Mouse (Mus musculus) kidney, embryonic 15.5 days (tissue): ENCODE results near the gene Cox7a1. TPM values are rescaled to one million over a fixed set of nuclear protein-coding genes. Genes with fewer than 3 reads are reported as not detected.
"Not testable (repeated sequence)": the region's sequence is repeated elsewhere in the genome, so short reads cannot be mapped to it uniquely, and the experiment has no call there.

ENCODE experiments used
- ATAC-seq: fragments of 200-750 bp; cut with Nextera tagmentation; replicated peaks from 2 replicates; pipeline ENCODE4 v1.8.0; 2017; ENCODE audit warnings: moderate TSS enrichment; ENCODE audit not compliant: low FRiP score
- H3K27ac ChIP-seq: fragments of 300-500 bp; sonication (generic); 2 replicates; pipeline ENCODE4 v1.5.1; 2015; ENCODE audit warnings: mild to moderate bottlenecking, inconsistent platforms
- H3K27me3 ChIP-seq: fragments of 300-500 bp; sonication (generic); 2 replicates; pipeline ENCODE4 v1.6.1; 2015; ENCODE audit warnings: inconsistent platforms
- H3K36me3 ChIP-seq: fragments of 300-500 bp; sonication (generic); 2 replicates; pipeline ENCODE4 v1.6.1; 2015; ENCODE audit warnings: inconsistent platforms
- H3K4me1 ChIP-seq: fragments of 300-500 bp; sonication (generic); 2 replicates; pipeline ENCODE4 v1.6.1; 2015; ENCODE audit warnings: inconsistent platforms
- H3K4me2 ChIP-seq: fragments of 300-500 bp; sonication (generic); 2 replicates; pipeline ENCODE4 v1.6.1; 2015; ENCODE audit warnings: moderate library complexity, mild to moderate bottlenecking, inconsistent platforms
- H3K4me3 ChIP-seq: fragments of 300-500 bp; sonication (generic); replicated peaks from 2 replicates; pipeline ENCODE4 v1.5.1; 2015; ENCODE audit warnings: mild to moderate bottlenecking, inconsistent platforms
- H3K9ac ChIP-seq: fragments of 300-500 bp; sonication (generic); 2 replicates; pipeline ENCODE4 v1.6.1; 2015; ENCODE audit warnings: mild to moderate bottlenecking, inconsistent platforms
- H3K9me3 ChIP-seq: fragments of 300-500 bp; sonication (generic); replicated peaks from 2 replicates; pipeline ENCODE4 v1.6.1; 2016; ENCODE audit warnings: inconsistent platforms
- WGBS: fragments of 180-500 bp; shearing (Covaris S2); methylation state at CpG from one replicate; pipeline ENCODE4 v1.1.7; 2015; ENCODE audit warnings: mixed read lengths; 5-methylcytosine and 5-hydroxymethylcytosine counted together
- polyA plus RNA-seq: library from polyadenylated mRNA; unstranded; fragments of >200 nt; fragmentation: Nextera tagmentation; extraction: Ambion mirVana; gene quantifications from 2 replicates; pipeline ENCODE4 v1.2.1, GENCODE M21; 2015

Gene Cox7a1
- polyA plus RNA-seq, 1 experiment from 2014 or later = 11.1 TPM

DNA sequence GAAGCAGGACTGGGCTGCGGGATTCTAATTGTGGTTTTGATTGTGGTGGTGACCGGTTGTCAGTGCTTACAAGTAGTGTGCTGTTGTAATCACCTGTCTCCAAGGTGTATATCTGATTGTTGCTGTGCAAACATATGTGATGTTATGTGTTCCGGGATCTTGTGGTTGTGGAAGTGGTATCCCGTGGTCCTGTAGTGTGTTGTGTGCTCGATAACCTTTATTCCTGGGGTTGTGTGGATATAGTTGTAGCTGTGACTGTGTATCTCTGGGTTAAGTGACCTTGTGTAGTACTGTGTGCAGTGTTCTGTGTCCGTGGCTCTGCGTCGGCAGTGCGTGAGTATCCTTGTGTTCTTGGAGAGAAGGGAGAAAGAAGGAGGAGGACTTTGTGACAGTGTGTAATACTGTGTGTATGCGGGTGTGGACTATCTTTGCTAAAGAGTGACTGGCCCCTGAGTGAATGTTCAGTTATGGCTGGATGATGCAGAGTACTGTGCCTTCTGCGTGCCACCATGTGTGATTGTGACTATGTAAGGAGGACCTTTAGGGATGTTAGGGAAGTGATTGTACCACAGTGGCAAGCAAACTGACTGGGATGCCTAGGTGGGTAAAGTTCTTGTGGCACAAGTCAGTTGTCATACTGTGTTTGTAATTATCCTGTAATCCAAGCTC, 13.5 kb upstream of the Cox7a1 start:
- Histone ChIP-seq H3K27me3 (no peaks in the 10 kb centered on the region), H3K9ac (peak overlapping the region; percentile 51), H3K4me2 (peak overlapping the region; percentile 73), H3K9me3 (peaks cover 17% of the 10 kb centered on the region), H3K4me3 (peak overlapping the region; percentile 69), H3K4me1 (peaks cover 10% of the 10 kb centered on the region), H3K36me3 (peaks cover 29% of the 10 kb centered on the region), H3K27ac (peak overlapping the region; percentile 94)
- peak; percentile 54 for ATAC-seq
- WGBS = 19% methylated on average over 11 of the region's 11 CpGs

DNA sequence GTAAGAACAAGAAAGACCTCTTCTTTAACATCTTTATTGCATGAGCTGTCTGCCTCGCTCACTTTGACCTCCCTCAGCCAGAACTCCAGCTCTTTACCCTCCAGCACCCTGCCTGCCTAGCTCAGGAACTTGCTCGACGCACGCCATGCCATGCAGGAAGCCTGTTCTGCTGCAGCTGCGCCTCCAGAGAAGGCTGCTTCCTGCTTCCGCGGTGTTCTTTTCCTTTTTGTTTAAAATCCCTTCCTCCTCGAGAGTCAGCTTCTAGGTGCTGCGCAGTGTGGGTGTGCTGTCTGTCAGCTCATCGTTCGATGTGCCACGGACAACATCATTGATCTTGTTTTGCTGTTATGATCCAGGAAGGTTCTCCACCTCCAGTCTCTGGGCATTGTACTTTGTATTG, 7.5 kb upstream of the Cox7a1 start:
- Histone ChIP-seq H3K4me1 (no peaks in the 10 kb centered on the region), H3K27ac (no peak overlapping the region), H3K4me2 (no peak overlapping the region), H3K9ac (no peak overlapping the region), H3K9me3 (no peaks in the 10 kb centered on the region), H3K36me3 (peaks cover 36% of the 10 kb centered on the region), H3K27me3 (no peaks in the 10 kb centered on the region), H3K4me3 (no peak overlapping the region)
- WGBS = 75% methylated on average over 12 of the region's 12 CpGs
- ATAC-seq = no peak

DNA sequence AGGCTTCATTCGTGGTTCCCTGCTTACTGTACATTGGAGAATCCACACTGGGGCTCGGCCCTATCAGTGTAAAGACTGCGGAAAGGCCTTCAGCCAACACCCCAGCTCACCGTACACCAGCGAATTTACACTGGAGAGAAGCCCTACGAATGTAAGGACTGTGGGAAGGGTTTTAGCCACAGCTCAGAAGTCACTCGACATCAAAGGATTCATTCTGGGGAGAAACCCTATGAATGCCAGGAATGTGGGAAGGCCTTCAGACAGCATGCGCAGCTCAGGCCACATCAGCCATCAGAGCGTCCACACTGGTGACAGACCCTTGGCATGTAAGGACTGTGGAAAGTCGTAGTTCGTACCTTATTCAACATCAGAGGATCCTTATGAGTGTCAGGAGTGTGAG, 5.7 kb upstream of the Cox7a1 start:
- Histone ChIP-seq H3K4me3 (no peak overlapping the region), H3K4me2 (no peak overlapping the region), H3K9me3 (no peaks in the 10 kb centered on the region), H3K36me3 (peaks cover 36% of the 10 kb centered on the region), H3K9ac (no peak overlapping the region), H3K4me1 (no peaks in the 10 kb centered on the region), H3K27me3 (no peaks in the 10 kb centered on the region), H3K27ac (no peak overlapping the region)
- 88% methylated on average over 11 of the region's 11 CpGs for WGBS
- ATAC-seq = no peak

DNA sequence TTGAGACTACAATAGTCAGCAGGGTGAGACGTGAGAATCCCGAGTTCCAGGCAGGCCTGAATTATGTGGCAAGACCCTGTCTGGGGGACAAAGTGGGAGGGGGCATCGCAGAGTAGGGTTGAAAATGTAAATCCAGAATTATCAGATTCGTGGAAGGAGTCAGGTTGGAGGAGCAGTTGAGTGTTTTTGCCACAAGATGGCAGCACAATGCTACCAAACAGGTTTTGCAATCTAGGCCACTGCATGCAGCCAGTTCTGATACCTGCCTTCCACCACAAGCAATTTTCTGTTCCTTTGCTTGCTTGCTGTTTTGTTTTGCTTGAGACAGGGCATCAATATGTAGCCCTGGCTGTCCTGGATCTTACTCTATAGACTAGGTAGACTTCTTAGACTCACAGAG, 2.6 kb upstream of the Cox7a1 start:
- Histone ChIP-seq H3K4me3 (no peak overlapping the region), H3K27me3 (no peaks in the 10 kb centered on the region), H3K9me3 (no peaks in the 10 kb centered on the region), H3K27ac (no peak overlapping the region), H3K36me3 (peaks cover 41% of the 10 kb centered on the region), H3K4me2 (no peak overlapping the region), H3K9ac (no peak overlapping the region), H3K4me1 (peaks cover 8% of the 10 kb centered on the region)
- 4% methylated on average over 4 of the region's 4 CpGs for whole genome bisulfite sequencing
- ATAC-seq = no peak

DNA sequence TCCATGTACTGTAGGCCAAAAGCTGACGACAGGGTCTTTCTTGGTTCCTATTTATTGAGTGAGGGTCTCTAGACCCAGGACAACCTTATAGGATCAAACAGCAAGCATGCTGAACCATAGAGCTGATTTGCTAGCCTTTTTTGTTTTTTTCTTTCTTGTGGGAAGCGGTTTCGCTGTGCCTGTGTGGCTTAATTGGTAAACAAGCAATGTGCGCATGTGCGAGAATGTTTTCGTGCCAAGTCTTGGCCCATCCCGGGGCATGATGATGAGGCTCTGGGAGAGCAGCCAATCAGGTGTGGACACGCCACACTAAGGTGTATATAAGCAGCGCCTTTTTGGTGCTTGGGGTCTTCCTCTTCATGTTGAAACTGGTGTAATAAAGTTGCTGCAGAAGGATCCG, 2.0 kb upstream of the Cox7a1 start:
- not testable (repeated sequence) for H3K9me3 ChIP-seq, ATAC-seq, H3K4me3 ChIP-seq, H3K27me3 ChIP-seq, H3K9ac ChIP-seq, H3K27ac ChIP-seq, H3K4me1 ChIP-seq, H3K4me2 ChIP-seq
- peaks cover 41% of the 10 kb centered on the region for H3K36me3 ChIP-seq
- WGBS = 92% methylated on average over 10 of the region's 10 CpGs

DNA sequence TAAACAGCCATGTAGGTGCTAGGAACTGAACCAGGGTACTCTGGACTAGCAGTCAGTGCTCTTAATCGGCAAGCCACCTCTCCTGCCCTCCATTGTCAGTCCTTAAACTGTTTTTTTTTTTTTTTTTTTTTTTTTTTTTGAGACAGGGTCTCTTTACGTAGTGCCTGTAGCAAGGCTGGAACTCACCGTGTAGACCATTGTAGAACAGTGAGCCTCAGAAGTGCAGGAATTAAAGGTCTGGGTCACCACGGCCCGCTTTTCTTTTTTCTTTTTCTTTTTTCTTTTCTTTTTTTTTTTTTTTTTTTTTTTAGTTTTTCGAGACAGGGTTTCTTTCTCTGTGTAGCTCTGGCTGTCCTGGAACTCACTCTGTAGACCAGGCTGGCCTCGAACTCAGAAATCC, 755 bp upstream of the Cox7a1 start:
- not testable (repeated sequence) for H3K4me3 ChIP-seq, ATAC-seq, H3K4me2 ChIP-seq, H3K27ac ChIP-seq, H3K4me1 ChIP-seq, H3K9ac ChIP-seq, H3K9me3 ChIP-seq, H3K27me3 ChIP-seq
- H3K36me3 ChIP-seq = peaks cover 44% of the 10 kb centered on the region
- WGBS = 82% methylated on average over 6 of the region's 7 CpGs

DNA sequence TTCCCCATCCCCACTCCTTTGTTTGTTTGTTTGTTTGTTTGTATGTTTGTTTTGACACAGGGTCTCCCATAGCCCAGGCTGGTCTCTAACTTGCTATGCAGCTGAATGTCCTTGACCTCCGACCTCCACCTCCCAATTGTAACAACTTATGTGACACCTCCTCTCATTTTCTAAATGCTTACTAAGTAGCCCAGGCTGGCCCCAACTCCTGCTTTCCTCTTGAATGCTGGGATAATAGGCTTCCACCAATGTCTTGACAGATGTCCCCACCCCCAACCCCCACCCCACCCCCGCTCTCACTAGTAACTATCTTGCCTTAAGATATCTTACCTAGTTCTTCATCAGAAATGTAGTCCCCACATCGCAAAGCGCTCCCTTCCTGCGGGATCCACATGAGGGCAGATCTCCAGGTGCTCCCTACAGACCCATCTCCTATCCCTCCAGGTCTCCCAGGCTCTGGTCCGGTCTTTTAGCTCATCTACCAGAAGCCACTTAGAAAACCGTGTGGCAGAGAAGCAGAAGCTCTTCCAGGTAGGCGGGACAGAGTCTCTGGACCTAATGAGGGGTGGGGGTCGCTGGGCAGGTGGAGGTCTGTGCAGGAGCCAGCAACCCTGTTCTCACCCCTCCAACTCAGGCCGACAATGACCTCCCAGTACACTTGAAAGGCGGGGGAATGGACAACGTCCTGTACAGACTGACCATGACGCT, 851 bp downstream of the Cox7a1 start:
- ATAC-seq = no peak
- Histone ChIP-seq H3K4me3 (peak overlapping the region; percentile 32; the same call in 1 of the 2 replicates), H3K4me1 (peaks cover 8% of the 10 kb centered on the region), H3K27me3 (no peaks in the 10 kb centered on the region), H3K27ac (no peak overlapping the region), H3K36me3 (peaks cover 45% of the 10 kb centered on the region), H3K4me2 (peak overlapping the region; percentile 60), H3K9me3 (no peaks in the 10 kb centered on the region), H3K9ac (peak overlapping the region; percentile 39; the same call in 1 of the 2 replicates)
- 74% methylated on average over 13 of the region's 13 CpGs for WGBS

DNA sequence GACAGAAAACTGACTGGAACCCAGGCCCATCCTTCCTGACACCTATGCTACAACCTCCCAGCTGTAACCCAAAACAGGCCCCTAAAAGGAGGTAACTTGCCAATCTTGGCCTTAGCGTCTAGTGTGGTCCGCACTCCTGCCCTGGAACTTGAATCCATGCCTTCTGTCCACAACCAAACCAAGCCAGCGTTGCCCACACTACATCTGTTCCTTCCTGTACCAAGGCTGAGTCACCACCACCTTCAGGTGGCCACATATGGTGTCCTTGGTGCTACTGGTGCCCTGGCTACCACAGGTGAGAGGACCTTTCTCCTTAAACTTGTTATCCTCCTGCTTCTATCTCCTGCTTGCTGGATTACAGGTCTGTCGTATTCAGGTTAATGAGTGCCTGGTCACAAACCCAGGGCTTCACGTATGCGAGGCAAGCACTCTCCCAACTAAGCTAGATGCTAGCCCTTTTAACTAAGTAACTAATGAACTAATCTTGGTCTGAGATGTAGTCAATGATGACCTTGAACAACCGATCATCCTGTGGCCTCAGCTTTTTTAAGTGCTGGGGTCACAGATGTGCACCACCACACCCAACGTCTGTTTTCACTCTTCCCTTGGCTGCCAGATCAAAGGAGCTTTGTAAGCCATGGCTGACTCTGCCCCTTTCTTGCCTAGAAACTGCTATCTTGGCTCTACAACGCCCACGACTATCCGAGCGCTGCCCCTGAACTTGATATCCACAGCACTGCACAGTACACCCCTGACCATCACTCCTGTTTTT, 4.6 kb downstream of the Cox7a1 start:
- no peak overlapping the region for H3K27ac ChIP-seq
- 71% methylated on average over 12 of the region's 12 CpGs for WGBS
- no peak overlapping the region for H3K4me3 ChIP-seq
- H3K4me2 ChIP-seq = no peak overlapping the region
- no peak for ATAC-seq
- H3K27me3 ChIP-seq = no peaks in the 10 kb centered on the region
- H3K9ac ChIP-seq = no peak overlapping the region
- no peaks in the 10 kb centered on the region for H3K9me3 ChIP-seq
- H3K36me3 ChIP-seq = peaks cover 74% of the 10 kb centered on the region
- peaks cover 24% of the 10 kb centered on the region for H3K4me1 ChIP-seq

DNA sequence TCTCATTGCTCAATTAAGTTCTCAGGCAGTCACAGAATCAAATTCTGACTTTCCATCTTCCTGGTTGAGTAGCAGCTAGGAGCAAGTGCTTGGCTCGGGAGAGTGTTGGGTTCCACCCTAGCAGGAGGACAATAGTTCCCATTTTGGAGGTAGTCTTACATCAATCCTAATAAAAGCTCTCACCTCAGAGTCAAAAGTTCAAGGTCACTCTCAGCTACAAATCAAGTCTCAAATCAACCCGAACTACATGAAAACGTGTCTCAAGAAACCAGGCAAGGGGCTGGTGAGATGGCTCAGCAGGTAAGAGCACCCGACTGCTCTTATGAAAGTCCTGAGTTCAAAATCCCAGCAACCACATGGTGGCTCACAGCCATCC, 5.2 kb downstream of the Cox7a1 start:
- H3K27me3 ChIP-seq = no peaks in the 10 kb centered on the region
- peaks cover 21% of the 10 kb centered on the region for H3K4me1 ChIP-seq
- H3K4me2 ChIP-seq = no peak overlapping the region
- WGBS = 61% methylated on average over 4 of the region's 4 CpGs
- no peak for ATAC-seq
- H3K4me3 ChIP-seq = no peak overlapping the region
- H3K27ac ChIP-seq = no peak overlapping the region
- H3K9me3 ChIP-seq = no peaks in the 10 kb centered on the region
- H3K9ac ChIP-seq = no peak overlapping the region
- peaks cover 74% of the 10 kb centered on the region for H3K36me3 ChIP-seq

DNA sequence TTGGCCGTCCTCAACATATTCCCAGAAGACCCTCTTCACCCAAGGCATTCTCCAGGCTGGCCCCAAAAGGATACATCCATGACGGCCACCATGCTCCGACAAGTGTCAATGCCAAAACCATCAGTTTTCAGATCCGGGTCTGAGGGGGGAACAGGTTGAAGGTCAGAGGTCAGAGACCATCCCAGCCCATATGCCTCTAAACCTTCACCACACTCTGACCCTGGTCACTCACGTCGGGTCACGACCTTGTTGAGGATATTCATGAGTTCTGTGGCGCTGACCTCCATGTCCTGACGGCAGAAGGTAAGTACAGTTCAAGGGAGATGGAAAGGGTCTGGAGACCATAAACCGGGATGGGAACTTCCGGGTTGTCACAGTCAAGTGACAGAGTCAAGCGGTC, 8.1 kb downstream of the Cox7a1 start:
- no peak for ATAC-seq
- Histone ChIP-seq H3K4me1 (peaks cover 35% of the 10 kb centered on the region), H3K9ac (peak overlapping the region; percentile 72; the same call in 1 of the 2 replicates), H3K27ac (no peak overlapping the region), H3K27me3 (no peaks in the 10 kb centered on the region), H3K9me3 (no peaks in the 10 kb centered on the region), H3K36me3 (peaks cover 55% of the 10 kb centered on the region), H3K4me2 (peak overlapping the region; percentile 84; the same call in 1 of the 2 replicates), H3K4me3 (no peak overlapping the region)
- WGBS = 85% methylated on average over 12 of the region's 12 CpGs

DNA sequence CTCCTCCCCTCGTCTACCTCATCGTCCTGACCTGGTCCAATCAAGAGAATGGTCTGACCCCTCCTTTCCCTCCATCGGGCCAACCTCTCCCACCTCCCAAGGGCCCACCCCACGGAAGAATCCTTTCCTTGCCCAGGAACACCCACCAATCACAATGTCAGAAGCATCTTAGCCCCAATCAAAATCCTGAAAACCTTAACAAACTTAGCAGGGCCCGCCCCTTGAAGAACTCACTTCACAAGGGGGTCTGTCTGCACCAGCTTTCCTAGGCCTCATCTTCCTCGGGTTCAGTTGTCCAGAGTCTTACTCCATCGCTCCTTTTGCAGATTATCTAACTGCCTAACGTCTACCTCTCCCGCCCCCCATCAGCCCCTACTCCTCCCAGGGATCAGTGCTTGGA, 9.1 kb downstream of the Cox7a1 start:
- Histone ChIP-seq H3K36me3 (peaks cover 46% of the 10 kb centered on the region), H3K9me3 (no peaks in the 10 kb centered on the region), H3K4me2 (peak overlapping the region; percentile 84), H3K27ac (peak overlapping the region; percentile 93), H3K27me3 (no peaks in the 10 kb centered on the region), H3K4me1 (peaks cover 44% of the 10 kb centered on the region), H3K9ac (peak overlapping the region; percentile 72), H3K4me3 (peak overlapping the region; percentile 77)
- peak; percentile 23; the same call in 1 of the 2 replicates for ATAC-seq
- WGBS = 21% methylated on average over 9 of the region's 9 CpGs

DNA sequence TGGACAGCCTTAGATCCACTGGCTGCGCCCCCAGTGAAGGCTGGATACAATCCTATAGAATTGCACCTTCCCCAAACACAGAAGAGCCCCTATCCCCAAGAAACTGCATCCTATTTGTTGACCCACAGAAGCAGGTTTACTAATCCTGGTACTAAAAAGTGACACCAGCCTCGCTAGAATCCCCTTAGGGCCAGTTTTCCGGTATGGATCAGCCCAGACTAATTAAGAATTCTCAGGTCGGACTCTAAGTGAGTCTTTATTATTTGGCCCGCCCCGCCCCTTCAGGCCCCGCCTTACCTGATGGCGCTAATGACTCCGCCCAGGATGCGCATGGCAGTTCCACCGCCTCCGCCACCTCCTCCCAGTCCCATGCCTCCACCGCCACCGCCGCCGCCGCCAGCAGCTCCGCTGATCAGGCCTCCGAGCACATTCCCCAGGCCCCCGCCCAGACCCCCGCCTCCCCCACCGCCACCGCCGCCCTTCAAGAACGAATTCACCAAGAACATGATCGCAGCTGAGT, 9.7 kb downstream of the Cox7a1 start:
- H3K9me3 ChIP-seq = no peaks in the 10 kb centered on the region
- no peaks in the 10 kb centered on the region for H3K27me3 ChIP-seq
- 1% methylated on average over 26 of the region's 26 CpGs for WGBS
- H3K9ac ChIP-seq = peak overlapping the region; percentile 72
- peak overlapping the region; percentile 77 for H3K4me3 ChIP-seq
- H3K36me3 ChIP-seq = peaks cover 39% of the 10 kb centered on the region
- peaks cover 50% of the 10 kb centered on the region for H3K4me1 ChIP-seq
- peak; percentile 62 for ATAC-seq
- H3K27ac ChIP-seq = peak overlapping the region; percentile 93
- peak overlapping the region; percentile 84 for H3K4me2 ChIP-seq
